Mouse (Mus musculus) cerebellum, postnatal 25 days (tissue): Measurements from ENCODE around the gene Bank1.

Experiments used
- DNase-seq, 2 experiments: peaks; one replicate each; pipeline ENCODE4 v3.0.0; 2021; ENCODE audit warnings: mixed read lengths in 2 of 2

Bank1 gene

GRCm38 (mm10) chr3:136100973-136101500, 224.8 kb downstream of the Bank1 start:
- no peak for DNase-seq

GRCm38 (mm10) chr3:136100292-136100691, 225.6 kb downstream of the Bank1 start:
- no peak for DNase-seq

GRCm38 (mm10) chr3:136086948-136087660, 238.8 kb downstream of the Bank1 start:
- DNase-seq, result no peak

GRCm38 (mm10) chr3:136086431-136086830, 239.4 kb downstream of the Bank1 start:
- DNase-seq, result no peak

GRCm38 (mm10) chr3:136085077-136085476, 240.8 kb downstream of the Bank1 start:
- no peak for DNase-seq

GRCm38 (mm10) chr3:136084066-136084465, 241.8 kb downstream of the Bank1 start:
- peak in 1 of 2 experiments; percentile 28 for DNase-seq

- DNase-seq, result no peak
Measured at GRCm38 (mm10) chr3:136081264-136081663, 244.6 kb downstream of the Bank1 start.

- DNase-seq, result no peak
Measured at GRCm38 (mm10) chr3:136078535-136078934, 247.3 kb downstream of the Bank1 start.

- DNase-seq, result no peak
Measured at GRCm38 (mm10) chr3:136070394-136070793, 255.5 kb downstream of the Bank1 start.

GRCm38 (mm10) chr3:136061907-136062306, 264.0 kb downstream of the Bank1 start:
- DNase-seq, result no peak

GRCm38 (mm10) chr3:136050635-136051034, 275.2 kb downstream of the Bank1 start:
- DNase-seq, result no peak

GRCm38 (mm10) chr3:136050215-136050614, 275.7 kb downstream of the Bank1 start:
- no peak for DNase-seq

- no peak for DNase-seq
Measured at GRCm38 (mm10) chr3:136048026-136048425, 277.8 kb downstream of the Bank1 start.

- DNase-seq, result no peak
Measured at GRCm38 (mm10) chr3:136045381-136045780, 280.5 kb downstream of the Bank1 start.

GRCm38 (mm10) chr3:136040041-136040440, 285.8 kb downstream of the Bank1 start:
- no peak for DNase-seq

GRCm38 (mm10) chr3:136039446-136039845, 286.4 kb downstream of the Bank1 start:
- no peak for DNase-seq

GRCm38 (mm10) chr3:136037254-136037653, 288.6 kb downstream of the Bank1 start:
- no peak for DNase-seq

- no peak for DNase-seq
Measured at GRCm38 (mm10) chr3:136035784-136036183, 290.1 kb downstream of the Bank1 start.

GRCm38 (mm10) chr3:136024876-136025275, 301.0 kb downstream of the Bank1 start:
- DNase-seq, result no peak

- DNase-seq, result no peak
Measured at GRCm38 (mm10) chr3:136017517-136017916, 308.3 kb downstream of the Bank1 start.

- DNase-seq, result no peak
Measured at GRCm38 (mm10) chr3:136010616-136011015, 315.2 kb downstream of the Bank1 start.

- DNase-seq, result peak; percentile 57 to 75
Measured at GRCm38 (mm10) chr3:136007846-136008245, 318.0 kb downstream of the Bank1 start.

- DNase-seq, result peak; percentile 8
Measured at GRCm38 (mm10) chr3:136007081-136007828, 318.6 kb downstream of the Bank1 start.
